Mouse (Mus musculus): ENCODE measurements at regions not wholly inside any gene's neighbourhood (a gene's known extent, or its start where the extent isn't known, plus 50 kb on each side); places are given as distances from the start of the nearest gene placed in this dataset.

- TF ChIP-seq CTCF (IDR thresholded peaks at IDR 0.05; ENCODE audit: low read depth) (no peak), EP300 (IDR thresholded peaks at IDR 0.05; ENCODE audit: low read depth) (no peak)
Observed at GRCm38 (mm10) chr11:19154813-19155616, 136.2 kb upstream of the Meis1 start.

All from liver, embryonic 14.5 days (tissue).